ENCODE assay signal across 8 mouse cellular contexts in the genomic region with DNA sequence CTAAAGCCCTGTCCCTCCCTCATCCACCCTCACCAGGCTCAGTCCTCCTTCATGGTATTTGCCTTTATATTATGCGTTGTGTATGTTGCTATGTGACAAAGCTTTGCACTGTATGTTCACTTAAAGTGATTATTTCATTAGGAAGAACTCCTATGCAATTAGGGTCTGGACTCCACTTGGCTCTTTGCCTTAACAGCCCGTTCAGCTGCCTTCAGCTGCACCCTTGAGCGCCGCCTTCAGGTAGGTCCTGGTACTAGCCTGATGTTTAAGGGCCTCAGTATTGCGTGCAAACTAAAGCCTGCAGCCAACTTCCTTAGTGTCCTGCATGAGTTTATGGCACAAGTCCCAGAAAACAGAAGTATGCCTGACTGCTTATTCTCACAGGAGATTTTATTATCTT.
DNase-seq lines count a peak whose midpoint lies in the region; ATAC-seq lines count a peak whose summit lies in the region.

No protein-coding gene starts in this region.

- ATAC-seq in erythroblast, adult 5-6 weeks (replicated peaks; ENCODE audit: low FRiP score, poor library complexity, severe bottlenecking): no peak

- DNase-seq in adrenal gland, adult (ENCODE audit: inconsistent age in 2 of 2, low spot score in 1 of 2): peak; percentile 16 to 63
- no peak for DNase-seq in adrenal gland, adult 8-10 months
- peak; percentile 19 for DNase-seq in layer of hippocampus, adult 11-12 months (ENCODE audit: low spot score)
- no peak for DNase-seq in layer of hippocampus, postnatal 36 days
- DNase-seq in ZHBTc4 (ENCODE audit: low read depth, low spot score): peak; percentile 64
- DNase-seq in kidney, postnatal 10 days: peak; percentile 62
- peak; percentile 64 for DNase-seq in retina, postnatal 1 day

Comparison
In these comparisons a context has a peak if more than half of its experiments do, and no peak if none do; other contexts are left out.
1. DNase-seq: peak in adrenal gland, adult (2 of 2), layer of hippocampus, adult 11-12 months (single experiment), ZHBTc4 (single experiment), kidney, postnatal 10 days (single experiment) and retina, postnatal 1 day (single experiment); none in adrenal gland, adult 8-10 months (single experiment) and layer of hippocampus, postnatal 36 days (0 of 2).